Mouse (Mus musculus) adrenal gland, postnatal 4 days (tissue): ENCODE measurements around the gene Slc1a3. TPM values are rescaled to one million over a fixed set of nuclear protein-coding genes. Genes with fewer than 3 reads are reported as not detected.

Source experiments
- DNase-seq, 2 experiments: peaks; one replicate each; pipeline ENCODE4 v3.0.0; 2021 to 2022; ENCODE audit warnings: low spot score in 2 of 2, mixed read lengths in 2 of 2
- total RNA-seq, 2 experiments: library from RNA; stranded (reverse); gene quantifications; 2 replicates each; pipeline ENCODE4 v1.2.3; 2021

Slc1a3 gene
- total RNA-seq, 2 experiments from 2014 or later, result 8.1 to 11.4 TPM

- no peak for DNase-seq
Observed at GRCm38 (mm10) chr15:8659977-8660376, 50.6 kb downstream of the Slc1a3 start.

- no peak for DNase-seq
Observed at GRCm38 (mm10) chr15:8659483-8659971, 51.0 kb downstream of the Slc1a3 start.

- no peak for DNase-seq
Observed at GRCm38 (mm10) chr15:8658086-8658980, 52.2 kb downstream of the Slc1a3 start.

- no peak for DNase-seq
Observed at GRCm38 (mm10) chr15:8655251-8655650, 55.3 kb downstream of the Slc1a3 start.

- DNase-seq, result no peak
Observed at GRCm38 (mm10) chr15:8652637-8653036, 57.9 kb downstream of the Slc1a3 start.

- no peak for DNase-seq
Observed at GRCm38 (mm10) chr15:8643997-8644692, 66.4 kb downstream of the Slc1a3 start.

- DNase-seq, result no peak
Observed at GRCm38 (mm10) chr15:8639856-8640255, 70.7 kb downstream of the Slc1a3 start.

GRCm38 (mm10) chr15:8638568-8639325, 71.8 kb downstream of the Slc1a3 start:
- no peak for DNase-seq

GRCm38 (mm10) chr15:8637283-8637682, 73.3 kb downstream of the Slc1a3 start:
- no peak for DNase-seq

GRCm38 (mm10) chr15:8635974-8636373, 74.6 kb downstream of the Slc1a3 start:
- no peak for DNase-seq

GRCm38 (mm10) chr15:8634807-8635206, 75.8 kb downstream of the Slc1a3 start:
- DNase-seq, result no peak

GRCm38 (mm10) chr15:8634355-8634754, 76.2 kb downstream of the Slc1a3 start:
- DNase-seq, result no peak

GRCm38 (mm10) chr15:8633375-8633774, 77.2 kb downstream of the Slc1a3 start:
- no peak for DNase-seq

- no peak for DNase-seq
Observed at GRCm38 (mm10) chr15:8632361-8632760, 78.2 kb downstream of the Slc1a3 start.

GRCm38 (mm10) chr15:8629317-8629831, 81.2 kb downstream of the Slc1a3 start:
- DNase-seq, result peak; percentile 21 to 30

- DNase-seq, result no peak
Observed at GRCm38 (mm10) chr15:8628150-8628549, 82.4 kb downstream of the Slc1a3 start.

GRCm38 (mm10) chr15:8627097-8627537, 83.4 kb downstream of the Slc1a3 start:
- peak in 1 of 2 experiments; percentile 26 for DNase-seq

GRCm38 (mm10) chr15:8625370-8625769, 85.2 kb downstream of the Slc1a3 start:
- no peak for DNase-seq

- DNase-seq, result no peak
Observed at GRCm38 (mm10) chr15:8623879-8624278, 86.7 kb downstream of the Slc1a3 start.

- no peak for DNase-seq
Observed at GRCm38 (mm10) chr15:8619479-8620026, 91.0 kb downstream of the Slc1a3 start.

GRCm38 (mm10) chr15:8616290-8616689, 94.3 kb downstream of the Slc1a3 start:
- DNase-seq, result no peak
